Mouse (Mus musculus) intestine, embryonic 15.5 days (tissue): Measurements from ENCODE around the gene Exoc2. TPM values are rescaled to one million over a fixed set of nuclear protein-coding genes. Genes with fewer than 3 reads are reported as not detected.

Source experiments
- ATAC-seq: fragments of 200-750 bp; cut with Nextera tagmentation; 2 replicates; pipeline ENCODE4 v1.8.0; 2017; ENCODE audit warnings: moderate TSS enrichment, moderate library complexity
- H3K27ac ChIP-seq: fragments of 300-500 bp; sonication (generic); 2 replicates; pipeline ENCODE4 v1.5.1; 2015; ENCODE audit warnings: mild to moderate bottlenecking, inconsistent platforms
- H3K27me3 ChIP-seq: fragments of 300-500 bp; sonication (generic); replicated peaks from 2 replicates; pipeline ENCODE4 v1.6.1; 2015; ENCODE audit warnings: inconsistent platforms
- H3K36me3 ChIP-seq: fragments of 300-500 bp; sonication (generic); 2 replicates; pipeline ENCODE4 v1.6.1; 2015; ENCODE audit warnings: inconsistent platforms
- H3K4me1 ChIP-seq: fragments of 300-500 bp; sonication (generic); replicated peaks from 2 replicates; pipeline ENCODE4 v1.6.1; 2015; ENCODE audit warnings: inconsistent platforms
- H3K4me2 ChIP-seq: fragments of 300-500 bp; sonication (generic); replicated peaks from 2 replicates; pipeline ENCODE4 v1.6.1; 2015; ENCODE audit warnings: mild to moderate bottlenecking, inconsistent platforms
- H3K4me3 ChIP-seq: fragments of 300-500 bp; sonication (generic); replicated peaks from 2 replicates; pipeline ENCODE4 v1.5.1; 2015; ENCODE audit warnings: inconsistent platforms
- H3K9ac ChIP-seq: fragments of 300-500 bp; sonication (generic); 2 replicates; pipeline ENCODE4 v1.6.1; 2015; ENCODE audit warnings: inconsistent platforms
- H3K9me3 ChIP-seq: fragments of 300-500 bp; sonication (generic); 2 replicates; pipeline ENCODE4 v1.6.1; 2016; ENCODE audit warnings: inconsistent platforms
- WGBS: fragments of 180-500 bp; shearing (Covaris S2); methylation state at CpG from one replicate; pipeline ENCODE4 v1.1.7; 2015; 5-methylcytosine and 5-hydroxymethylcytosine counted together
- polyA plus RNA-seq: library from polyadenylated mRNA; unstranded; fragments of >200 nt; fragmentation: Nextera tagmentation; extraction: Ambion mirVana; gene quantifications from 2 replicates; pipeline ENCODE4 v1.2.1, GENCODE M21; 2015

Gene Exoc2
- polyA plus RNA-seq, 1 experiment from 2014 or later = 27.9 TPM

GRCm38 (mm10) chr13:30966507-30966911 is 7.4 kb downstream of the Exoc2 start:
- H3K9ac ChIP-seq = no peak overlapping the region
- peaks cover 12% of the 10 kb centered on the region for H3K4me1 ChIP-seq
- 21% methylated on average over 10 of the region's 10 CpGs for WGBS
- H3K27ac ChIP-seq = 0 out of 2 replicates have a peak overlapping the region, but pooled peaks have one; percentile 40
- no peaks in the 10 kb centered on the region for H3K9me3 ChIP-seq
- no peaks in the 10 kb centered on the region for H3K36me3 ChIP-seq
- H3K4me3 ChIP-seq = no peak overlapping the region
- H3K27me3 ChIP-seq = no peaks in the 10 kb centered on the region
- 0 out of 2 replicates have a peak overlapping the region, but pooled peaks have one; percentile 17 for H3K4me2 ChIP-seq
- ATAC-seq = peak; percentile 84

GRCm38 (mm10) chr13:30961932-30962331 is 12.0 kb downstream of the Exoc2 start:
- Histone ChIP-seq H3K4me1 (peaks cover 4% of the 10 kb centered on the region; the same call in 1 of the 2 replicates), H3K9me3 (no peaks in the 10 kb centered on the region), H3K36me3 (no peaks in the 10 kb centered on the region), H3K27ac (no peak overlapping the region), H3K4me2 (no peak overlapping the region), H3K4me3 (no peak overlapping the region), H3K27me3 (no peaks in the 10 kb centered on the region), H3K9ac (no peak overlapping the region)
- ATAC-seq = no peak
- 51% methylated on average over 2 of the region's 2 CpGs for WGBS

- ATAC-seq = no peak
- no peak overlapping the region for H3K9ac ChIP-seq
- no peaks in the 10 kb centered on the region for H3K4me1 ChIP-seq
- H3K9me3 ChIP-seq = no peaks in the 10 kb centered on the region
- H3K4me3 ChIP-seq = no peak overlapping the region
- no peak overlapping the region for H3K4me2 ChIP-seq
- no peaks in the 10 kb centered on the region for H3K27me3 ChIP-seq
- H3K36me3 ChIP-seq = no peaks in the 10 kb centered on the region
- no peak overlapping the region for H3K27ac ChIP-seq
- 79% methylated on average over 2 of the region's 2 CpGs for WGBS
Measured at GRCm38 (mm10) chr13:30960714-30961113, 13.2 kb downstream of the Exoc2 start.

GRCm38 (mm10) chr13:30953580-30953979 is 20.3 kb downstream of the Exoc2 start:
- WGBS = 18% methylated on average over 1 of the region's 1 CpGs
- ATAC-seq = no peak
- H3K4me1 ChIP-seq = no peaks in the 10 kb centered on the region
- H3K4me3 ChIP-seq = no peak overlapping the region
- no peak overlapping the region for H3K4me2 ChIP-seq
- no peaks in the 10 kb centered on the region for H3K36me3 ChIP-seq
- no peak overlapping the region for H3K27ac ChIP-seq
- H3K27me3 ChIP-seq = no peaks in the 10 kb centered on the region
- H3K9me3 ChIP-seq = no peaks in the 10 kb centered on the region
- H3K9ac ChIP-seq = no peak overlapping the region

GRCm38 (mm10) chr13:30952044-30952443 is 21.8 kb downstream of the Exoc2 start:
- Histone ChIP-seq H3K36me3 (no peaks in the 10 kb centered on the region), H3K9ac (no peak overlapping the region), H3K9me3 (no peaks in the 10 kb centered on the region), H3K4me3 (no peak overlapping the region), H3K27me3 (no peaks in the 10 kb centered on the region), H3K4me1 (peaks cover 4% of the 10 kb centered on the region; the same call in 1 of the 2 replicates), H3K4me2 (no peak overlapping the region), H3K27ac (no peak overlapping the region)
- 85% methylated on average over 2 of the region's 2 CpGs for WGBS
- ATAC-seq = no peak

- Histone ChIP-seq H3K4me3 (no peak overlapping the region), H3K27ac (no peak overlapping the region), H3K9me3 (no peaks in the 10 kb centered on the region), H3K4me2 (no peak overlapping the region), H3K27me3 (no peaks in the 10 kb centered on the region), H3K4me1 (peaks cover 4% of the 10 kb centered on the region; the same call in 1 of the 2 replicates), H3K9ac (no peak overlapping the region), H3K36me3 (no peaks in the 10 kb centered on the region)
- WGBS = 93% methylated on average over 9 of the region's 9 CpGs
- ATAC-seq = no peak
Measured at GRCm38 (mm10) chr13:30949181-30949580, 24.7 kb downstream of the Exoc2 start.

- Histone ChIP-seq H3K4me3 (no peak within 1 kb of the TSS), H3K27me3 (no peaks in the 10 kb centered on the region), H3K9me3 (no peaks in the 10 kb centered on the region), H3K36me3 (no peaks in the 10 kb centered on the region), H3K4me2 (no peak within 1 kb of the TSS), H3K9ac (no peak within 1 kb of the TSS), H3K4me1 (peaks cover 4% of the 10 kb centered on the region; the same call in 1 of the 2 replicates), H3K27ac (no peak within 1 kb of the TSS)
- WGBS = 94% methylated on average over 11 of the region's 11 CpGs
- ATAC-seq = no peak
Measured at GRCm38 (mm10) chr13:30947540-30947939, 26.4 kb downstream of the Exoc2 start, which contains the start of gene Hus1b. Hus1b (minus strand) TSS chr13:30947759.

GRCm38 (mm10) chr13:30947129-30947528 is 26.8 kb downstream of the Exoc2 start:
- ATAC-seq = no peak

GRCm38 (mm10) chr13:30945788-30946187 is 28.1 kb downstream of the Exoc2 start:
- H3K36me3 ChIP-seq = no peaks in the 10 kb centered on the region
- H3K4me2 ChIP-seq = no peak overlapping the region
- no peak overlapping the region for H3K9ac ChIP-seq
- H3K27ac ChIP-seq = no peak overlapping the region
- H3K4me3 ChIP-seq = no peak overlapping the region
- H3K9me3 ChIP-seq = no peaks in the 10 kb centered on the region
- H3K4me1 ChIP-seq = peaks cover 4% of the 10 kb centered on the region; the same call in 1 of the 2 replicates
- no peak for ATAC-seq
- H3K27me3 ChIP-seq = no peaks in the 10 kb centered on the region

More at GRCm38 (mm10) chr13:30947129-30947528, 26.8 kb downstream of the Exoc2 start:
- H3K4me2 ChIP-seq = no peak overlapping the region
- H3K9ac ChIP-seq = no peak overlapping the region
- no peaks in the 10 kb centered on the region for H3K27me3 ChIP-seq
- WGBS = 88% methylated on average over 15 of the region's 15 CpGs
- H3K36me3 ChIP-seq = no peaks in the 10 kb centered on the region
- H3K9me3 ChIP-seq = no peaks in the 10 kb centered on the region
- H3K4me3 ChIP-seq = no peak overlapping the region
- H3K4me1 ChIP-seq = peaks cover 4% of the 10 kb centered on the region; the same call in 1 of the 2 replicates
- H3K27ac ChIP-seq = no peak overlapping the region

- Histone ChIP-seq H3K36me3 (0 out of 2 replicates have a peak, but pooled peaks cover 4% of the 10 kb centered on the region), H3K4me2 (no peak overlapping the region), H3K9ac (no peak overlapping the region), H3K27ac (no peak overlapping the region), H3K4me3 (no peak overlapping the region), H3K4me1 (no peaks in the 10 kb centered on the region), H3K27me3 (no peaks in the 10 kb centered on the region), H3K9me3 (no peaks in the 10 kb centered on the region)
- ATAC-seq = no peak
- 77% methylated on average over 6 of the region's 6 CpGs for WGBS
Measured at GRCm38 (mm10) chr13:30932972-30933371, 40.9 kb downstream of the Exoc2 start.

GRCm38 (mm10) chr13:30931613-30932012 is 42.3 kb downstream of the Exoc2 start:
- no peak for ATAC-seq
- Histone ChIP-seq H3K4me3 (no peak overlapping the region), H3K4me1 (no peaks in the 10 kb centered on the region), H3K9me3 (no peaks in the 10 kb centered on the region), H3K27ac (no peak overlapping the region), H3K27me3 (no peaks in the 10 kb centered on the region), H3K36me3 (0 out of 2 replicates have a peak, but pooled peaks cover 4% of the 10 kb centered on the region), H3K4me2 (no peak overlapping the region), H3K9ac (no peak overlapping the region)
- WGBS = 76% methylated on average over 4 of the region's 4 CpGs

- Histone ChIP-seq H3K4me2 (no peak overlapping the region), H3K27ac (no peak overlapping the region), H3K9me3 (no peaks in the 10 kb centered on the region), H3K36me3 (0 out of 2 replicates have a peak, but pooled peaks cover 3% of the 10 kb centered on the region), H3K9ac (no peak overlapping the region), H3K4me3 (no peak overlapping the region), H3K4me1 (no peaks in the 10 kb centered on the region), H3K27me3 (no peaks in the 10 kb centered on the region)
- no peak for ATAC-seq
- WGBS = 86% methylated on average over 2 of the region's 2 CpGs
Measured at GRCm38 (mm10) chr13:30929119-30929518, 44.8 kb downstream of the Exoc2 start.

GRCm38 (mm10) chr13:30924269-30924668 is 49.6 kb downstream of the Exoc2 start:
- Histone ChIP-seq H3K9ac (no peak overlapping the region), H3K4me2 (no peak overlapping the region), H3K9me3 (no peaks in the 10 kb centered on the region), H3K36me3 (no peaks in the 10 kb centered on the region), H3K27me3 (no peaks in the 10 kb centered on the region), H3K27ac (no peak overlapping the region), H3K4me1 (no peaks in the 10 kb centered on the region), H3K4me3 (no peak overlapping the region)
- ATAC-seq = no peak
- 63% methylated on average over 6 of the region's 6 CpGs for WGBS
